Mouse (Mus musculus) layer of hippocampus, adult 2 months (tissue): Measurements from ENCODE around the gene Gsdma2. TPM values are rescaled to one million over a fixed set of nuclear protein-coding genes. Genes with fewer than 3 reads are reported as not detected.
"Not testable (repeated sequence)": the region's sequence is repeated elsewhere in the genome, so short reads cannot be mapped to it uniquely, and the experiment has no call there.

Source experiments
- DNase-seq, 2 experiments: peaks; one replicate each; pipeline ENCODE4 v3.0.0; 2022; ENCODE audit warnings: low spot score in 2 of 2
- H3K27ac ChIP-seq: fragments of 200-600 bp; 2 replicates; pipeline ENCODE4 v1.8.1; 2022
- H3K4me3 ChIP-seq: fragments of 200-600 bp; 2 replicates; pipeline ENCODE4 v1.8.1; 2022; ENCODE audit warnings: mild to moderate bottlenecking
- CTCF ChIP-seq: fragments of 200-600 bp; conservative IDR thresholded peaks from 2 replicates; pipeline ENCODE4 v1.8.1; 2022; ENCODE audit warnings: antibody characterized with exemption, mild to moderate bottlenecking, moderate library complexity
- total RNA-seq, 2 experiments: library from RNA; stranded (reverse); gene quantifications; 2 replicates each; pipeline ENCODE4 v1.2.3; 2021

Gene Gsdma2
- total RNA-seq, 2 experiments from 2014 or later, result not detected

GRCm38 (mm10) chr11:98630646-98631045 is 15.9 kb upstream of the Gsdma2 start:
- H3K4me3 ChIP-seq, result no peak overlapping the region
- no peak for TF ChIP-seq CTCF
- DNase-seq, result no peak

GRCm38 (mm10) chr11:98635312-98635970 is 11.1 kb upstream of the Gsdma2 start:
- peak; percentile 61 for TF ChIP-seq CTCF
- not testable (repeated sequence) for H3K4me3 ChIP-seq, H3K27ac ChIP-seq
- DNase-seq, result peak in 1 of 2 experiments; percentile 13

More at GRCm38 (mm10) chr11:98630646-98631045, 15.9 kb upstream of the Gsdma2 start:
- no peak overlapping the region for H3K27ac ChIP-seq

GRCm38 (mm10) chr11:98637501-98637900 is 9.1 kb upstream of the Gsdma2 start:
- TF ChIP-seq CTCF, result no peak
- no peak overlapping the region for H3K27ac ChIP-seq
- DNase-seq, result no peak
- no peak overlapping the region for H3K4me3 ChIP-seq

- Histone ChIP-seq H3K27ac (no peak overlapping the region), H3K4me3 (no peak overlapping the region)
- TF ChIP-seq CTCF, result no peak
- no peak for DNase-seq
Observed at GRCm38 (mm10) chr11:98640091-98640490, 6.5 kb upstream of the Gsdma2 start.

- H3K4me3 ChIP-seq, result no peak overlapping the region
- no peak for DNase-seq
- no peak for TF ChIP-seq CTCF
- no peak overlapping the region for H3K27ac ChIP-seq
Observed at GRCm38 (mm10) chr11:98644757-98645156, 1.8 kb upstream of the Gsdma2 start.

- TF ChIP-seq CTCF, result no peak
- Histone ChIP-seq H3K27ac (no peak overlapping the region), H3K4me3 (no peak overlapping the region)
- no peak for DNase-seq
Observed at GRCm38 (mm10) chr11:98645946-98646345, 613 bp upstream of the Gsdma2 start.

GRCm38 (mm10) chr11:98655076-98655475 is 8.5 kb downstream of the Gsdma2 start:
- not testable (repeated sequence) for H3K27ac ChIP-seq, H3K4me3 ChIP-seq
- peak; percentile 69 for TF ChIP-seq CTCF
- peak in 1 of 2 experiments; percentile 21 for DNase-seq

GRCm38 (mm10) chr11:98660517-98660916 is 14.0 kb downstream of the Gsdma2 start:
- TF ChIP-seq CTCF, result peak; percentile 86
- peak; percentile 63 to 74 for DNase-seq
- Histone ChIP-seq H3K27ac (no peak overlapping the region), H3K4me3 (no peak overlapping the region)

GRCm38 (mm10) chr11:98664091-98664490 is 17.5 kb downstream of the Gsdma2 start, which contains the start of gene Gsdma:
Gene Gsdma, plus strand, starts transcription at chr11:98664351.
- no peak within 1 kb of the TSS for H3K4me3 ChIP-seq
- TF ChIP-seq CTCF, result no peak
- no peak within 1 kb of the TSS for H3K27ac ChIP-seq
- DNase-seq, result no peak

GRCm38 (mm10) chr11:98668984-98669383 is 22.4 kb downstream of the Gsdma2 start:
- Histone ChIP-seq H3K4me3 (no peak overlapping the region), H3K27ac (no peak overlapping the region)
- no peak for DNase-seq
- no peak for TF ChIP-seq CTCF

- no peak for DNase-seq
- no peak for TF ChIP-seq CTCF
- H3K27ac ChIP-seq, result no peak overlapping the region
- H3K4me3 ChIP-seq, result no peak overlapping the region
Observed at GRCm38 (mm10) chr11:98671284-98671815, 24.8 kb downstream of the Gsdma2 start.

- no peak for TF ChIP-seq CTCF
- Histone ChIP-seq H3K27ac (no peak overlapping the region), H3K4me3 (no peak overlapping the region)
- no peak for DNase-seq
Observed at GRCm38 (mm10) chr11:98671857-98672256, 25.3 kb downstream of the Gsdma2 start.

- no peak overlapping the region for H3K27ac ChIP-seq
- TF ChIP-seq CTCF, result no peak
- no peak for DNase-seq
- H3K4me3 ChIP-seq, result no peak overlapping the region
Observed at GRCm38 (mm10) chr11:98672482-98672881, 25.9 kb downstream of the Gsdma2 start.

GRCm38 (mm10) chr11:98673136-98673535 is 26.6 kb downstream of the Gsdma2 start:
- DNase-seq, result peak; percentile 38 to 58
- not testable (repeated sequence) for H3K4me3 ChIP-seq, H3K27ac ChIP-seq
- peak; percentile 70 for TF ChIP-seq CTCF
